Mouse (Mus musculus) CH12.LX (cell line): Measurements from ENCODE around the gene Atp6v0a4. TPM values are rescaled to one million over a fixed set of nuclear protein-coding genes. Genes with fewer than 3 reads are reported as not detected.

Experiments used
- DNase-seq: peaks from one replicate; pipeline ENCODE4 v3.0.0-alpha.2; 2013; ENCODE audit errors: extremely low read depth
- H3K27ac ChIP-seq: 2 replicates; pipeline ENCODE4 v1.5.1; 2012; ENCODE audit warnings: low read depth, mild to moderate bottlenecking, control low read depth, moderate library complexity; ENCODE audit not compliant: insufficient read depth
- H3K27me3 ChIP-seq: replicated peaks from 2 replicates; pipeline ENCODE3; 2012; ENCODE audit warnings: inconsistent platforms
- H3K36me3 ChIP-seq, 2 experiments: replicated peaks in 1 of 2; 2 replicates each; pipeline versions ENCODE3 to v1.6.1; 2012; ENCODE audit warnings: inconsistent platforms in 1 of 2, low read length in 1 of 2, mild to moderate bottlenecking in 1 of 2, mixed read lengths in 1 of 2, moderate library complexity in 1 of 2; ENCODE audit not compliant: control insufficient read depth in 1 of 2, insufficient read depth in 1 of 2
- H3K4me1 ChIP-seq, 2 experiments: 2 replicates each; pipeline ENCODE4 v1.6.1; 2012; ENCODE audit warnings: inconsistent platforms in 1 of 2, moderate library complexity in 1 of 2; ENCODE audit not compliant: insufficient read depth in 2 of 2, control insufficient read depth in 1 of 2
- H3K4me2 ChIP-seq: 2 replicates; pipeline ENCODE4 v1.6.1; 2012; ENCODE audit warnings: low read depth, mild to moderate bottlenecking, control low read depth; ENCODE audit not compliant: poor library complexity, insufficient read depth, severe bottlenecking
- H3K4me3 ChIP-seq, 3 experiments: fragments of 150-350 bp in 1 of 3; sonication (generic) in 1 of 3; replicated peaks in 1 of 3; 2 replicates each; pipeline versions ENCODE3 to v1.5.1; 2011 to 2012; ENCODE audit warnings: low read depth in 2 of 3, low read length in 2 of 3, mild to moderate bottlenecking in 2 of 3, moderate library complexity in 2 of 3, control low read depth in 1 of 3, improper control_type of control experiment in 1 of 3, inconsistent platforms in 1 of 3, mixed read lengths in 1 of 3; ENCODE audit not compliant: poor library complexity in 1 of 3
- H3K79me2 ChIP-seq: replicated peaks from 2 replicates; pipeline ENCODE4 v1.6.1; 2012; ENCODE audit warnings: mild to moderate bottlenecking, moderate library complexity; ENCODE audit not compliant: control insufficient read depth, poor library complexity, insufficient read depth, severe bottlenecking; ENCODE audit errors: extremely low read depth
- H3K9ac ChIP-seq: 2 replicates; pipeline ENCODE4 v1.6.1; 2012; ENCODE audit warnings: low read depth, mild to moderate bottlenecking, control low read depth, moderate library complexity; ENCODE audit not compliant: insufficient read depth
- H3K9me3 ChIP-seq: replicated peaks from 2 replicates; pipeline ENCODE3; 2012; ENCODE audit warnings: low read length, inconsistent platforms, mixed read lengths
- BHLHE40 ChIP-seq: IDR thresholded peaks from 2 replicates; pipeline ENCODE4 v1.6.1; 2011; ENCODE audit warnings: mild to moderate bottlenecking, low read depth, low read length, improper control_type of control experiment
- CTCF ChIP-seq, 2 experiments: IDR thresholded peaks in 1 of 2; conservative IDR thresholded peaks in 1 of 2; 2 replicates each; pipeline ENCODE4 v1.5.1; 2011 to 2012; ENCODE audit warnings: low read depth in 2 of 2, low read length in 2 of 2, improper control_type of control experiment in 1 of 2, inconsistent platforms in 1 of 2, mild to moderate bottlenecking in 1 of 2, moderate library complexity in 1 of 2
- E2F4 ChIP-seq: IDR thresholded peaks from 2 replicates; pipeline ENCODE4 v1.6.1; 2011; ENCODE audit warnings: low read depth, low read length, improper control_type of control experiment; ENCODE audit not compliant: insufficient replicate concordance
- EP300 ChIP-seq: IDR thresholded peaks from 2 replicates; pipeline ENCODE4 v1.6.1; 2011; ENCODE audit warnings: low read length, improper control_type of control experiment
- ETS1 ChIP-seq: conservative IDR thresholded peaks from 2 replicates; pipeline ENCODE4 v1.6.1; 2012; ENCODE audit warnings: low read depth, mild to moderate bottlenecking, inconsistent platforms, low read length, improper control_type of control experiment, moderate library complexity
- GABPA ChIP-seq: IDR thresholded peaks from 2 replicates; pipeline ENCODE4 v1.6.1; 2012; ENCODE audit warnings: low read depth, low read length, improper control_type of control experiment, inconsistent platforms; ENCODE audit not compliant: insufficient replicate concordance
- JUN ChIP-seq: IDR thresholded peaks from 2 replicates; pipeline ENCODE4 v1.6.1; 2011; ENCODE audit warnings: low read depth, mild to moderate bottlenecking, low read length, improper control_type of control experiment, moderate library complexity; ENCODE audit not compliant: insufficient read depth
- JUND ChIP-seq: conservative IDR thresholded peaks from 2 replicates; pipeline ENCODE4 v1.6.1; 2011; ENCODE audit warnings: low read depth, low read length, improper control_type of control experiment
- MAX ChIP-seq: IDR thresholded peaks from 2 replicates; pipeline ENCODE4 v1.6.1; 2011; ENCODE audit warnings: low read length, improper control_type of control experiment
- MEF2A ChIP-seq: IDR thresholded peaks from 2 replicates; pipeline ENCODE4 v1.6.1; 2014; ENCODE audit warnings: low read depth, mild to moderate bottlenecking, inconsistent platforms, low read length, improper control_type of control experiment, borderline replicate concordance
- NELFE ChIP-seq: IDR thresholded peaks from 2 replicates; pipeline ENCODE4 v1.6.1; 2011; ENCODE audit warnings: low read depth, low read length, improper control_type of control experiment
- NRF1 ChIP-seq: IDR thresholded peaks from 2 replicates; pipeline ENCODE4 v1.6.1; 2014; ENCODE audit warnings: low read depth, mild to moderate bottlenecking, inconsistent platforms, low read length, improper control_type of control experiment, moderate library complexity
- PAX5 ChIP-seq: IDR thresholded peaks from 2 replicates; pipeline ENCODE4 v1.6.1; 2012; ENCODE audit warnings: low read length, inconsistent platforms, mixed read lengths
- POLR2A ChIP-seq: IDR thresholded peaks from 2 replicates; pipeline ENCODE4 v1.6.1; 2011; ENCODE audit warnings: low read depth, mild to moderate bottlenecking, improper control_type of control experiment, low read length
- POLR2AphosphoS2 ChIP-seq: IDR thresholded peaks from 2 replicates; pipeline ENCODE4 v1.6.1; 2011; ENCODE audit warnings: low read depth, low read length, improper control_type of control experiment
- SIN3A ChIP-seq: IDR thresholded peaks from 2 replicates; pipeline ENCODE4 v1.6.1; 2012; ENCODE audit warnings: low read length, improper control_type of control experiment, inconsistent platforms
- SMC3 ChIP-seq: IDR thresholded peaks from 2 replicates; pipeline ENCODE4 v1.6.1; 2011; ENCODE audit warnings: low read depth, low read length, improper control_type of control experiment
- TCF12 ChIP-seq: IDR thresholded peaks from 2 replicates; pipeline ENCODE4 v1.6.1; 2014; ENCODE audit warnings: low read depth, mild to moderate bottlenecking, inconsistent platforms, low read length, improper control_type of control experiment
- UBTF ChIP-seq: IDR thresholded peaks from 2 replicates; pipeline ENCODE4 v1.6.1; 2012; ENCODE audit warnings: low read depth, mild to moderate bottlenecking, inconsistent platforms, low read length, improper control_type of control experiment, moderate library complexity
- USF1 ChIP-seq: IDR thresholded peaks from 2 replicates; pipeline ENCODE4 v1.6.1; 2014; ENCODE audit warnings: low read depth, mild to moderate bottlenecking, inconsistent platforms, low read length, improper control_type of control experiment
- ZKSCAN1 ChIP-seq: IDR thresholded peaks from 2 replicates; pipeline ENCODE4 v1.6.1; 2012; ENCODE audit warnings: low read depth, inconsistent platforms, low read length, improper control_type of control experiment, borderline replicate concordance
- ZMIZ1 ChIP-seq: IDR thresholded peaks from 2 replicates; pipeline ENCODE4 v1.6.1; 2012; ENCODE audit warnings: low read depth, mild to moderate bottlenecking, inconsistent platforms, low read length, improper control_type of control experiment
- ZNF384 ChIP-seq: IDR thresholded peaks from 2 replicates; pipeline ENCODE4 v1.6.1; 2012; ENCODE audit warnings: low read depth, low read length, improper control_type of control experiment, inconsistent platforms
- dilution Hi-C: fragments of 300-500 bp; cut with MboI; formaldehyde crosslinking; loops from 2 replicates; pipeline ENCODE4 v1.14.3; 2020; ENCODE audit warnings: low sequenced_read_pairs; ENCODE audit not compliant: extremely low pct_unique_long_range_greater_than_20kb, extremely low pct_ligation_motif_present
- in situ Hi-C: fragments of 300-500 bp; cut with MboI; formaldehyde crosslinking; loops from 3 replicates; pipeline ENCODE4 v1.14.3; 2019; ENCODE audit warnings: low sequenced_read_pairs, low pct_ligation_motif_present, low pct_unique_long_range_greater_than_20kb, mixed read lengths
- polyA plus RNA-seq: library from polyadenylated mRNA; unstranded; fragments of >175 nt; gene quantifications from 2 replicates; pipeline ENCODE4 v1.2.1, GENCODE M21; 2012; ENCODE audit warnings: low read depth; ENCODE audit not compliant: insufficient read length
- total RNA-seq, 2 experiments: library from RNA; depleted of rRNA; stranded (reverse); fragments of 300-350 nt in 1 of 2; fragments of >200 nt in 1 of 2; gene quantifications; 2 replicates each; pipeline ENCODE4 v1.2.3; 2012 to 2014

Gene Atp6v0a4
- total RNA-seq (2012; rRNA removed), result not detected in 2 replicates
- total RNA-seq (2014; rRNA removed), result not detected in 2 replicates
- not detected in 2 replicates for polyA plus RNA-seq

GRCm38 (mm10) chr6:38124207-38124835, at the start of gene Atp6v0a4:
Gene Atp6v0a4, minus strand, starts transcription at chr6:38124586.
- Histone ChIP-seq H3K36me3 (peaks cover 0 to 12% of the 10 kb centered on the region in 2 experiments), H3K4me1 (no peaks in the 10 kb centered on the region), H3K9me3 (no peaks in the 10 kb centered on the region), H3K9ac (no peak within 1 kb of the TSS), H3K4me2 (no peak within 1 kb of the TSS), H3K79me2 (no peaks in the 10 kb centered on the region), H3K27me3 (no peaks in the 10 kb centered on the region), H3K4me3 (no peak within 1 kb of the TSS), H3K27ac (no peak within 1 kb of the TSS)
- DNase-seq, result no peak
- no peak for TF ChIP-seq MAX
- no peak for TF ChIP-seq NRF1
- no peak for TF ChIP-seq EP300
- no peak for TF ChIP-seq POLR2A
- TF ChIP-seq JUN, result no peak
- no peak for TF ChIP-seq ZKSCAN1
- TF ChIP-seq GABPA, result no peak
- TF ChIP-seq SIN3A, result no peak
- no peak for TF ChIP-seq USF1
- TF ChIP-seq JUND, result no peak
- TF ChIP-seq SMC3, result no peak
- TF ChIP-seq ETS1, result no peak
- TF ChIP-seq TCF12, result no peak
- no peak for TF ChIP-seq E2F4
- no peak for TF ChIP-seq PAX5
- in situ Hi-C loops, result no loop called here
- dilution Hi-C loops, result no loop called here

- no peaks in the 10 kb centered on the region for H3K27me3 ChIP-seq
- H3K79me2 ChIP-seq, result no peaks in the 10 kb centered on the region
- peaks cover 0 to 24% of the 10 kb centered on the region in 2 experiments for H3K36me3 ChIP-seq
- TF ChIP-seq ZMIZ1, result no peak
- no peak for TF ChIP-seq MEF2A
- TF ChIP-seq BHLHE40, result no peak
- TF ChIP-seq USF1, result no peak
- no peak for TF ChIP-seq PAX5
- TF ChIP-seq ZNF384, result no peak
- TF ChIP-seq EP300, result no peak
- TF ChIP-seq CTCF (conservative IDR thresholded peaks at IDR 0.05 in 1 of 2, IDR thresholded peaks at IDR 0.05 in 1 of 2; ENCODE audit: low read depth in 2 of 2, low read length in 2 of 2), result no peak
- TF ChIP-seq NELFE, result no peak
- no peak for TF ChIP-seq POLR2AphosphoS2
- TF ChIP-seq UBTF, result no peak
- no peak overlapping the region for H3K9ac ChIP-seq
- peaks cover 5 to 21% of the 10 kb centered on the region in 2 experiments; a peak in 3 of 4 replicates for H3K4me1 ChIP-seq
- H3K27ac ChIP-seq, result no peak overlapping the region
- H3K9me3 ChIP-seq, result no peaks in the 10 kb centered on the region
- no peak overlapping the region for H3K4me3 ChIP-seq
- dilution Hi-C loops (no loop called here), in situ Hi-C loops (loop anchor here (5.0 to 25.0 kb wide), 2 partner anchors 82 to 372 kb away; partner anchors contain the start of gene Fmc1)
- DNase-seq, result no peak
- no peak overlapping the region for H3K4me2 ChIP-seq
Measured at GRCm38 (mm10) chr6:38165385-38165784, 41.0 kb upstream of the Atp6v0a4 start.
